Mouse (Mus musculus) kidney, embryonic 14.5 days (tissue): ENCODE results near the gene Aven. TPM values are rescaled to one million over a fixed set of nuclear protein-coding genes. Genes with fewer than 3 reads are reported as not detected.

ENCODE experiments used
- ATAC-seq: fragments of 200-750 bp; cut with Nextera tagmentation; 2 replicates; pipeline ENCODE4 v1.8.0; 2017; ENCODE audit warnings: moderate number of reproducible peaks, mild to moderate bottlenecking, moderate TSS enrichment, moderate library complexity; ENCODE audit not compliant: low FRiP score, low TSS enrichment
- H3K27ac ChIP-seq: fragments of 300-500 bp; sonication (generic); 2 replicates; pipeline ENCODE4 v1.5.1; 2014; ENCODE audit warnings: low read depth, mild to moderate bottlenecking, low read length, moderate library complexity, mixed read lengths
- H3K27me3 ChIP-seq: fragments of 300-500 bp; sonication (generic); 2 replicates; pipeline ENCODE4 v1.6.1; 2014; ENCODE audit warnings: mild to moderate bottlenecking, low read length; ENCODE audit not compliant: control insufficient read depth, insufficient read depth
- H3K36me3 ChIP-seq: fragments of 300-500 bp; sonication (generic); 2 replicates; pipeline ENCODE4 v1.6.1; 2014; ENCODE audit warnings: low read length, mixed read lengths; ENCODE audit not compliant: control insufficient read depth, insufficient read depth
- H3K4me1 ChIP-seq: fragments of 300-500 bp; sonication (generic); 2 replicates; pipeline ENCODE4 v1.6.1; 2014; ENCODE audit warnings: low read length, mixed read lengths; ENCODE audit not compliant: control insufficient read depth, insufficient read depth
- H3K4me2 ChIP-seq: fragments of 300-500 bp; sonication (generic); replicated peaks from 2 replicates; pipeline ENCODE4 v1.6.1; 2014; ENCODE audit warnings: low read depth, mild to moderate bottlenecking, low read length
- H3K4me3 ChIP-seq: fragments of 300-500 bp; sonication (generic); 2 replicates; pipeline ENCODE4 v1.5.1; 2014; ENCODE audit warnings: mild to moderate bottlenecking, low read length
- H3K9ac ChIP-seq: fragments of 300-500 bp; sonication (generic); 2 replicates; pipeline ENCODE4 v1.6.1; 2014; ENCODE audit warnings: low read depth, mild to moderate bottlenecking, low read length, moderate library complexity
- H3K9me3 ChIP-seq: fragments of 300-500 bp; sonication (generic); 2 replicates; pipeline ENCODE4 v1.6.1; 2016; ENCODE audit warnings: low read length; ENCODE audit not compliant: control insufficient read depth
- WGBS: fragments of 180-500 bp; shearing (Covaris S2); extraction: QIAGEN DNeasy Blood & Tissue Kit; methylation state at CpG from one replicate; pipeline ENCODE4 v1.1.7; 2014; 5-methylcytosine and 5-hydroxymethylcytosine counted together
- polyA plus RNA-seq: library from polyadenylated mRNA; unstranded; fragments of >200 nt; fragmentation: Nextera tagmentation; extraction: Ambion mirVana; gene quantifications from 2 replicates; pipeline ENCODE4 v1.2.1, GENCODE M21; 2014

Aven gene
- polyA plus RNA-seq, 1 experiment from 2014 or later, result 10.9 TPM

DNA sequence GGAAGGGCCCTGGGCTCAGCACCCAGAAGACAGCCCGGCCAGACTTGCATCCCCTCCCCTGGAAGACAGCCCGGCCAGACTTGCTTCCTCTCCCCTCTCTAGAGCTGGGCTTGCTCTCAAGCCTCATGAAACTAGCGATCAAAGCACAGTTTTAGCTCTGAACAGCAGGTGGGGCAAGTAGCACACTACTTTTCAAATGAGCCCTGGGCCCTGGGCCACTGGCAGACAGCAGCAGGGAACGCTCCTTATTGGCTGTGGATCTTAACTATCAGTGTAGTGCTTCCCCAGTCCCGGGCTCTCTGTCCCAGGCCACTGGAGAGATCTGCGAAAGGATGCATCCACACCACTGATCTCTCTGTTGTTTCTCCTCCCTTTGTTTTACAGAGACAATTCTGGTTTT is 8.4 kb downstream of the Aven start:
- no peak overlapping the region for H3K4me2 ChIP-seq
- 2% methylated on average over 6 of the region's 6 CpGs for WGBS
- no peak overlapping the region for H3K27ac ChIP-seq
- H3K27me3 ChIP-seq, result no peaks in the 10 kb centered on the region
- no peak overlapping the region for H3K4me3 ChIP-seq
- H3K9me3 ChIP-seq, result no peaks in the 10 kb centered on the region
- peaks cover 3% of the 10 kb centered on the region; the same call in 1 of the 2 replicates for H3K4me1 ChIP-seq
- H3K9ac ChIP-seq, result no peak overlapping the region
- no peaks in the 10 kb centered on the region for H3K36me3 ChIP-seq
- peak; percentile 94 for ATAC-seq

DNA sequence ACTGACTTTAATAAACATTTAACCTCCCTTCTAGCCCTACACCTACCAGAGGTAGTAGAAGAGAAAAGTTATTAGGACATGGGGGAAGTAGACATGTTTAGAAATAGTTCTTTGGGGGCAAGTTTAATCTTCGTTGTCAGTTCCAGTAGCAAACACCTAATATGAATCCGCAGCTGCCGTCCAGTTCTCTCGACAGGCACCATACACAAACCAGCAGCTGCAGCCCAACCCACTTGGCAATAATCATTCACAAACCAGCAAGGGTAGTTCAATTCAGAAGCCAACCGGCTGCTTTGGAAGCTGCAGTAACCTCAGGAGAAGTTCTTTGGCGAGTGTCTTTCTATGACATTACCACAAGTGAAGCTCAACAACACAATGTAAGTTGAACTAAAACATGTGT is 11.2 kb downstream of the Aven start:
- H3K4me3 ChIP-seq, result no peak overlapping the region
- H3K4me2 ChIP-seq, result no peak overlapping the region
- no peak for ATAC-seq
- H3K9me3 ChIP-seq, result no peaks in the 10 kb centered on the region
- H3K4me1 ChIP-seq, result no peaks in the 10 kb centered on the region
- no peak overlapping the region for H3K27ac ChIP-seq
- H3K36me3 ChIP-seq, result no peaks in the 10 kb centered on the region
- no peak overlapping the region for H3K9ac ChIP-seq
- 91% methylated on average over 6 of the region's 6 CpGs for WGBS
- H3K27me3 ChIP-seq, result no peaks in the 10 kb centered on the region

DNA sequence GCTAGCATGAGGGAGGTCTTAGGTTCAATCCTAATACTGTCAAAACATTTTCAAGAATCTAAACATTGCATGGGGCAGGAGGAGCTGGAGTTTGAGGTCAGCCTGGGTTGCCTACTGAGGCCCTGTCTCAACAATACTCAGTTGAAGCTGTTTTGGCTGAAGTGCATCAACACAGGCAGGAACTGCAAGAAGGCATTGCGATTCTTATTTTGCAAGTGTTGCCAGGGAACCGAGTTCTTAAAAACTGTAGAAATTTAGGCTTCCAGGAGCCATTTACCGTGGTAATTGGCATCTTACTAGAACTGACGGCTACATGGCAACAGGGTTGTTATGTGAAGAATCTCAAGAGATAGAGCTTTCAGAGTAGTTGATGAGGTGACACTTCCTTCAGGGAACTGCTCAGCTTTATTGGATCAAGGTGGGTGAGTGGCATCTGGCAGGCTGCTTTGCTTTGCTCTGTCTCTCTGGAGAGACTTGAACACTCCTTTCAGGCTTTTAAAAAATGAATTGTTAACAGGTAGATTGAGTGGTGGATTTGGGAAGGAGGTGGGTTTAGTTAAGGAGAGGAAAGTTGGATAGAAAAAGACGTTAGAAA is 14.2 kb downstream of the Aven start:
- H3K4me2 ChIP-seq, result no peak overlapping the region
- ATAC-seq, result no peak
- no peak overlapping the region for H3K4me3 ChIP-seq
- H3K9me3 ChIP-seq, result no peaks in the 10 kb centered on the region
- H3K27me3 ChIP-seq, result no peaks in the 10 kb centered on the region
- WGBS, result 82% methylated on average over 5 of the region's 5 CpGs
- H3K9ac ChIP-seq, result no peak overlapping the region
- no peak overlapping the region for H3K27ac ChIP-seq
- H3K36me3 ChIP-seq, result no peaks in the 10 kb centered on the region
- no peaks in the 10 kb centered on the region for H3K4me1 ChIP-seq

DNA sequence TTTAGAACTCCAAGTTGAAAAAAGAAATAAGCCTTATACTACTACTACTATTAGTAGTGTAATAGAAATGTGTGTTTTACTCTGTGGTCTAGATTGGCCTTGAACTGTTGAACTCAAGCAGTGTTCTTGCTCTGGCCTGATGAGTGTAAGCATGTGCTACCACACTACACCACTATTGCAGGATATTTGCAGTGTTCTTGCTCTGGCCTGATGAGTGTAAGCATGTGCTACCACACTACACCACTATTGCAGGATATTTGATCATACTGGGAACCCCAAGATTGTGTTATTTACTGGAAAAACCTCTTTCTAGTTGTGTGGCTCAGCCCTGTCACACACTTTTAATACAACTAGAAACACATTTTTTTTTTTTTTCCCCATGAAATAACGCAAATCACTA is 14.7 kb downstream of the Aven start:
- WGBS, result 97% methylated on average over 1 of the region's 1 CpGs
- no peak for ATAC-seq
- H3K27ac ChIP-seq, result no peak overlapping the region

DNA sequence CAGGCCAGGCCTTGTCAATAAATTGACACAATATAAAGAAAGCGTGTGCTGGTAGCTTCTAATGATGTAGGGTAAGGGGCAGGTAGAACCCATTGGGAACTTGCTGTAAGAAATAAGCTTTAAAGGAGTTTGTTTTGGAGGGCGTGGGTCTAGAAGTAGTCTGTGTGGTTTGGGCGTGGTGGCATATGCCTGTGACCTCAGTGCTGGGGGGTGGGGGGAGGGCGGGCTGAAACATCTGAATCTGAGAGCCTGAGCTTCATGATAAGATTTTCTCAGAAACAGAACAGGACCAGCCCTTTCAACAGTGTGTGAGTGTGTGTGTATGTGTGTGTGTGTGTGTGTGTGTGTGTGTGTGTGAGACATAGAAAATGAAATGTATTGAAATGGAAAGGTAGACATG is 17.4 kb downstream of the Aven start:
- no peaks in the 10 kb centered on the region for H3K27me3 ChIP-seq
- H3K27ac ChIP-seq, result no peak overlapping the region
- no peak overlapping the region for H3K4me2 ChIP-seq
- H3K9ac ChIP-seq, result no peak overlapping the region
- no peak overlapping the region for H3K4me3 ChIP-seq
- H3K4me1 ChIP-seq, result no peaks in the 10 kb centered on the region
- no peak for ATAC-seq
- WGBS, result 91% methylated on average over 4 of the region's 4 CpGs
- H3K36me3 ChIP-seq, result no peaks in the 10 kb centered on the region
- no peaks in the 10 kb centered on the region for H3K9me3 ChIP-seq

More for the DNA sequence above, 14.7 kb downstream of the Aven start:
- no peak overlapping the region for H3K9ac ChIP-seq
- no peaks in the 10 kb centered on the region for H3K36me3 ChIP-seq
- no peak overlapping the region for H3K4me2 ChIP-seq
- no peaks in the 10 kb centered on the region for H3K9me3 ChIP-seq
- no peaks in the 10 kb centered on the region for H3K27me3 ChIP-seq
- no peaks in the 10 kb centered on the region for H3K4me1 ChIP-seq
- no peak overlapping the region for H3K4me3 ChIP-seq

DNA sequence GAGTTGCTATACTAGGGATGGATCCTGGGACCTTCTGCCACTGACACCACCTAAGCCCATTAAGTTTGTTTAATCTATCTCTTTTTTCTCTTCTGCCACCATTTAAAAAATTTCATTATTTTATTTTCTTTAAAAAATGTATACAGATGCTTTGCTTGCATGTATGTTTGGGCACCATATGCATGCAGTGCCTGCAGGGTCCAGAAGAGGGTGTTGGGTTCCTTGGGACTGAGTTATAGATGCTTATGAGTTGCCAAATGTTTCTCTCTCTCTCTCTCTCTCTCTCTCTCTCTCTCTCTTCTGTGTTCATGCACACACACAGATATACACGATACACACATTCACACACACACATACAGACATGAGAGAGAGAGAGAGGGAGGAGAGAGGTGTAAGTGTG is 20.3 kb downstream of the Aven start:
- Histone ChIP-seq H3K4me1 (no peaks in the 10 kb centered on the region), H3K4me3 (no peak overlapping the region), H3K9me3 (no peaks in the 10 kb centered on the region), H3K4me2 (no peak overlapping the region), H3K36me3 (no peaks in the 10 kb centered on the region), H3K9ac (no peak overlapping the region), H3K27me3 (no peaks in the 10 kb centered on the region), H3K27ac (no peak overlapping the region)
- no peak for ATAC-seq
- WGBS, result 90% methylated on average over 1 of the region's 1 CpGs

DNA sequence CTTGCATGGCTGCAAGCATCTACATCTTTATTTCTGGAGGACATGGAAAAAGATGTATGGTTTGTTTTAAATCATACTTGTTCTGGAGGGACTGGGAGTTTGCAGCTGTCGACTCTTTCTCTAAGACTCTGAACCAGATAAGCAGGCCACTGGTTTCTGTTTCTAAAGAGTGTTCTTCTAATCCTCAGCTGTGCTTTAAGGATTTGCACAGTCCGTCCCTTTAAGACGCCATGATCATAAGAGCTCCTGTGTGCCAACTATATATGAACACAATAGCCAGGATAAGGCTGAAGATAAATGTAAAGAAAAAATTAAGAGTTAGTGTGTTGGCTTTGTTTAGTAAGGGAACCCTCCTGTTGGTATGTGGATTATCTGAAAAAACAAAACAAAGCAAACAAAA is 24.0 kb downstream of the Aven start:
- H3K27ac ChIP-seq, result no peak overlapping the region
- no peak overlapping the region for H3K4me3 ChIP-seq
- 92% methylated on average over 3 of the region's 3 CpGs for WGBS

DNA sequence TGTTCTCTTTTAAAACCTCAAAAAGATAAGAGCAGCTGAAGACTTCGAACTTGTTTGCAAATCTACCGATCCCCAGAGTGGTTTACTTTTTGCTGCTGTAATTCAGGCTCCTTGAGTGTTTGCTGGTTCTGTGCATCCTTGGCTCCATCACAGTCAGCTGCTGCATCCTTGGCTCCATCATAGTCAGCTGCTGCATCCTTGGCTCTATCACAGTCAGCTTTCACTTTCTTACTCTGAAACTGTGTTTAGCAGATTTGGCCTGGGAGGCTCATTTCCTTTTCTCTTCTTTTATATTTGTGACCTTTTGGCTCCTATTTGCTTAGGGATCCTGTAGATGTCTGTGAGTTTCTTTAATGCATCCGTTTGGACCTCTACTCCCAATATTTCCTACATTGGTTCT is 24.5 kb downstream of the Aven start:
- WGBS, result 88% methylated on average over 3 of the region's 3 CpGs
- Histone ChIP-seq H3K27ac (no peak overlapping the region), H3K4me1 (no peaks in the 10 kb centered on the region), H3K27me3 (no peaks in the 10 kb centered on the region), H3K9ac (no peak overlapping the region), H3K4me3 (no peak overlapping the region), H3K4me2 (no peak overlapping the region), H3K36me3 (no peaks in the 10 kb centered on the region), H3K9me3 (no peaks in the 10 kb centered on the region)
- ATAC-seq, result no peak

More for the DNA sequence above, 24.0 kb downstream of the Aven start:
- no peak for ATAC-seq
- Histone ChIP-seq H3K36me3 (no peaks in the 10 kb centered on the region), H3K9ac (no peak overlapping the region), H3K9me3 (no peaks in the 10 kb centered on the region), H3K4me2 (no peak overlapping the region), H3K27me3 (no peaks in the 10 kb centered on the region), H3K4me1 (no peaks in the 10 kb centered on the region)

DNA sequence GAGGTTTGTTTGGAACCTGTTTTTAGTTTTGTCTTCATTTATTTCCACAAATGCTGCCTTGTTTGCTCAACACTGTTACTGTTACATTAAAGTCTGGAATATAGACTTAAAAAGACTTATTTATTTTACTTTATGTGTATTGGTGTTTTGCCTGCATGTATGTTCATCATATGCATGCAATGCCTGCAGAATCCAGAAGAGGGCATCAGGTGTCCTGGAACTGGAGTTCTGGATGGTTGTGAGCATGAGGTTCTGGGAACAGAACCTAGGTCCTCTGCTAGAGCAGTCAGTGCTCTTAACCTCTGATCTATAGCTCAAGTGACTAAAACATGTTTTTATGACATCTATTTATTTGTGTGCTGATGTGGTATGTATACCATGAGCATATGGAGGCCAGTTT is 25.8 kb downstream of the Aven start:
- no peak overlapping the region for H3K9ac ChIP-seq
- H3K27ac ChIP-seq, result no peak overlapping the region
- no peaks in the 10 kb centered on the region for H3K27me3 ChIP-seq
- no peaks in the 10 kb centered on the region for H3K36me3 ChIP-seq
- no peaks in the 10 kb centered on the region for H3K9me3 ChIP-seq
- no peaks in the 10 kb centered on the region for H3K4me1 ChIP-seq
- no peak for ATAC-seq
- H3K4me2 ChIP-seq, result no peak overlapping the region
- H3K4me3 ChIP-seq, result no peak overlapping the region
